Mouse (Mus musculus) layer of hippocampus, adult 2 months (tissue): ENCODE results near the gene Fam118b. TPM values are rescaled to one million over a fixed set of nuclear protein-coding genes. Genes with fewer than 3 reads are reported as not detected.
A peak's percentile ranks its signal among the peaks of the same experiment; 100 is the strongest.

ENCODE experiments used
- DNase-seq, 2 experiments: peaks; one replicate each; pipeline ENCODE4 v3.0.0; 2022; ENCODE audit warnings: low spot score in 2 of 2
- H3K27ac ChIP-seq: fragments of 200-600 bp; 2 replicates; pipeline ENCODE4 v1.8.1; 2022
- H3K4me3 ChIP-seq: fragments of 200-600 bp; 2 replicates; pipeline ENCODE4 v1.8.1; 2022; ENCODE audit warnings: mild to moderate bottlenecking
- CTCF ChIP-seq: fragments of 200-600 bp; conservative IDR thresholded peaks from 2 replicates; pipeline ENCODE4 v1.8.1; 2022; ENCODE audit warnings: antibody characterized with exemption, mild to moderate bottlenecking, moderate library complexity
- total RNA-seq, 2 experiments: library from RNA; stranded (reverse); gene quantifications; 2 replicates each; pipeline ENCODE4 v1.2.3; 2021

Fam118b gene
- total RNA-seq, 2 experiments from 2014 or later, result 27.2 to 35.4 TPM

DNA sequence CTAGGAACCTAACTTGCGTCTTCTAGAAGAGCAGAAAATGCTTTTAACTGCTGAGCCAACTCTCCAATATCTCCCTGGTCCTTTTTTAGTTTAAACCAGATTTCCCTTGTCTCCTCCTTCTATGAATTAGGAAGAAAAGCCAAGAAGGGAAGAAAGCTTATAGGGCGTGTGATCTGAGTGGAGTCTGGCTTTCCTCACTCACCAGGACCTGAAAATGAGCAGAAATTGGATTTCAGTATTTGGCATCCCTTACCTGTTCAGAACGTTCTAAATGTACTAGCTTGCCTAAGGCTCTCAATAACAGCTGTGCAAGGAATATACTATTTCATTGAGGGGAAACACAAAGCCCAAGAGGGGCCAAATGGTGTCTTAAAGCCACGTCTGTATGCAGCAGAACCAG lies 16.7 kb upstream of the Fam118b start:
- no peak overlapping the region for H3K27ac ChIP-seq
- TF ChIP-seq CTCF, result no peak
- H3K4me3 ChIP-seq, result no peak overlapping the region
- DNase-seq, result no peak

DNA sequence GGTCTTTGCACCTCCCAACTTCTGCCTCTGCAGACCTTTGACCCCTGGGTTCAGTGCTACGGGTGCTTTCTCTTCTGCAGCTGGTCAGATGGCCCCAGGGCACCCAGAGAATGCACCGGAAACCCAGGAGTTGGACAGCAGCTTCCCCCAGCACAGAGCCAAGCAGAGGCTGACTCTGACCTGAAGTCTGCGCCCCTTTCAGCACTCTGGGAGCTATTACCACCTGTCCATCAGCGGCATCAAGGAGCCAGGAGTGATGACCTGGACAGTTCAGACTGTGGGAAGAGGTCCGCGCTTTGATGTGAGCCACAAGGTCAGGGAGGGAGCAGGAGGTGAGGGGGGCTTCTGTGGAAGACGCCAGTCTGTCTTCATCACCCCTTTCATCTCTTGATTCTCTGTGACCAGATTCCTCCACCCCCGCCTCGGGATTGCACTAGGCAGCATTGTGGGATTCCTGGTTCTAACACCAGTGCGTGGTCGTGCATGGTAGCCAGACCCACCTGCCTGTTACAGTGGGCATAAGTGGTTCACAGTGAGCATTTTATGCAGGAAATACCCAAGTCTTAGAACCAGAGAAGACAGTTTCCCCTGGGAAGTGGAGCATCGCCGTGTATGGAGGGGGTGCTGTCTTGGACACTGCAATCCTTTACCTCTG lies 15.9 kb upstream of the Fam118b start:
- no peak for DNase-seq
- no peak for TF ChIP-seq CTCF
- Histone ChIP-seq H3K27ac (no peak overlapping the region), H3K4me3 (no peak overlapping the region)

DNA sequence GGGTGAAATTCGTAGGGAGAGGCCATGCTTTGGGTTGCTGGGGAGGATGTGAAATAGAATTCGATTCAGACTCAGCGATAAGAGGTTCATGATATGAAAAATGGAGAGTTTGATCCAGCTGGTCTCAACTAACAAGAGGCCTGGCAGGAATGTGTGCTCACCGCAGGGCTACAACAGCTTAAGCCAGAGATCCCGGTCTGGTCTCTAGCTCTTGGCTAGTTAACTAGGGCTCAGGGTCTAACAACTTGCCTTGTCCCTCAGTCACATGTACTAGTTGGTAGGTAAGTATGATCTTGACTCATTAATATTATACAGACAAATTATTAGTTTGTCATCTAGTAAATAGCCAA lies 15.2 kb upstream of the Fam118b start:
- TF ChIP-seq CTCF, result no peak
- Histone ChIP-seq H3K27ac (no peak overlapping the region), H3K4me3 (no peak overlapping the region)
- no peak for DNase-seq

DNA sequence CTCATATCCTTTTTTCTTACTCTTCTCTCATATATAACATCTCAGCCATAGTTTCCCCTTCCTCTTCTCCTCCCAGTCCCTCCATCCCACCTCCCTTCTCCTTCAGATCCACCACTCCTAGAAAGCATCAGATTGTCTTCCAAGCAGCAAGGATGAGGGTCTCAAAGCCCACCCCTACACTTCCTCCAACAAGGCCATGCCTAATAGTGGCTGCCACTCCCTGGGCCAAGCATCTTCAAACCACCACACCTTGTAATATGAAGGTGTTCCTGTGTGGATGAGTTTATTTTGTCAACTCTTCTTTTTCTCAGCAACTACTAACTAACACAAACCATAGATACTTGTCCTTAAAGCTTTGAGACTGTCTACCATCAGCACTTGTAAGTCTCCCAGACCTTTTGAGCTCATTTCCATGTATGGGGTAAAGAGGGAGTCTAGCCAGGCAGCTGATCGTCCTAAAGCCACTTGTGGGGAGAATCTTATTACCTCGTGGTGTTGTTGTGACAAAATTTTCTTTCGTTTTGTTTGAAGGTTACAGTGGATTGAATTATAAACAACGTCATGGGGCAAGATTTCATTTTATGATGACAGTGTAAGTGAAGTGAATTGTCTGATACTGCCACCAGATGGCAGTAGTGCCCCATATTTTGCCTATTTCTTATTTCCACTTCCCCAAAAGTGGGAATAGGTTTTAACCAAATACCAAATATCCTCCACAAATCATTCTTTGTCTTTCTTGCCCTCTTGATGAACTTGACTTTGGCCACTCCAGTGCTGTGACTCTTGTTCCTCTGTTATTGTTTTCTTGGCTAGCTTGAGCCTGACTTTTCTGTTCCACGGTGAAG lies 14.6 kb upstream of the Fam118b start:
- peak; percentile 56 to 73 for DNase-seq
- Histone ChIP-seq H3K4me3 (no peak overlapping the region), H3K27ac (no peak overlapping the region)
- peak; percentile 96 for TF ChIP-seq CTCF

DNA sequence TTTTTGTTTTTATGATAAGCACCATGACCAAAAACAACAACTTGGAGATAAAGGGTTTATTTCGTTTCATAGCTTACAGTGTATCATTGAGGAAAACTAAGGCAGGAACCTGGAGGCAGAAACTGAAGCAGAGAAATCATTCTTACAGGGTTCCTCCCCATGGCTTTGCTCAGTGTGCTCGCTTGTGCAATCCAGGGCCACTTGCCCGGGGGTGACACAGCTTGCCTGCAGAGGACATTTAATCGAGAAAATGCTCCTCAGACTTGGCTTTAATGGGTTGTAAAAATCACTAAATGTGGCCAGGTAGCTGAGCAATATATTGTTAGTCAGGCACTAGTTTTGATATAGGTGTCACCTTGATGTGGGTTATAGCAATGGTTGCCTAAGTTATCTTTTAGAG lies 10.8 kb upstream of the Fam118b start:
- no peak overlapping the region for H3K4me3 ChIP-seq
- DNase-seq, result no peak
- H3K27ac ChIP-seq, result no peak overlapping the region
- TF ChIP-seq CTCF, result no peak

DNA sequence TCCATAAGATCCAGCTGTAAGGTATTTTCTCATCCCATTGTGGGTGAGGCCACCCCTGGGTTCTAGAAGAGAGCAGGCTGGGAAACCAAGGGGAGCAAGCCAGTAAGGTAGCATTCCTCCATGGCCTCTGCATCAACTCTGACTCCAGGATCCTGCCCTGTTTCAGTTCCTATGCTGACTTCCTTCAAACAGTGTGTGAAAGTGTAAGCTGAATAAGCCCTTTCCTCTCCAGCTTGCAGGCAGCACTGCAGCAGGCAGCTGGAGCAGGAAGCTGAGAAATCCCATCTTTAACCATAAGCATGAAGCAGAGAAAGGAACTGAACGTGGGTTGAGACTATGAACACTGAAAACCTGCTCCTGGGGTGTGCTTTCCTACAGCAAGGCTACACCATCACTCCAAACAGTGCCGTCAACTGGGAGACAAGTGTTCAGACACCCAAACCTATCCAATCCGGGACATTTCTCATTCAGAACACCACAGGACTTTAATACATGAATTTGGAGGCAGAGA lies 10.3 kb upstream of the Fam118b start:
- TF ChIP-seq CTCF, result no peak
- 0 out of 2 replicates have a peak overlapping the region, but pooled peaks have one; percentile 0 for H3K27ac ChIP-seq
- DNase-seq, result no peak
- no peak overlapping the region for H3K4me3 ChIP-seq

DNA sequence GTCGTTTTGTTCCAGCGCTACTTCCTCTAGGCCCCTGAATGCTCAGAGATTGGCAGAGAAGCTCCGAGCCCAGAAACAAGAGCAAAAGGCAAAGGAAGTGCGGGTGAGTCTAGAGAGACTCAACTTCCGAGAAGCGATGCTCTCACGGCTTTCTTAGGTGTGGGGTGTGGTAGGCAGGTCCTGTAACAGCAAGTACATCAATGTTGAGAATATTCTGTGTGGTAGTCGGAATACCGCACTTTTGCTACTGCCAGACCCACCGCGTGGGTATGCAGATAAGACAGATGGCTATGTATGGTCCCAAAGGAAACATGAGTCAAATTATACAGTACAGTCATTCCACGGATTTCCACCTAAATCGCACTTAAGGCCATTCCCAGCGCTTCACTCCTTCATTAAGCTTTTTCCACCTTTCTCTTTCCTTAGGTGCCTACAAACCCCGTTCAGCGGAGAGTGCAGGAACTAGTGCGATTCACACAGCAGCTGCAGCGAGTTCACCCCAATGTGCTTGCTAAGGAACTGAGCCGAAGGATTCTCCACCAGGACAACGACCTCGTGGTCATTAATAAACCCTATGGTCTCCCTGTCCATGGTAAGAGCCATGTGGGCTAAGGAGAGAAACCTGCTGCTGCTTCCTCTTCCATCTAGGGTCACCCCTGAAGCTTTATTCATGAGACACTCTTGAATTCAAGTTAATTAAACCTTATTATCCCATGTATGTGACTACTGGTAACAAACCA lies 541 bp upstream of the Fam118b start:
- TF ChIP-seq CTCF, result no peak
- Histone ChIP-seq H3K27ac (peak overlapping the region; percentile 89), H3K4me3 (peak overlapping the region; percentile 92)
- no peak for DNase-seq

DNA sequence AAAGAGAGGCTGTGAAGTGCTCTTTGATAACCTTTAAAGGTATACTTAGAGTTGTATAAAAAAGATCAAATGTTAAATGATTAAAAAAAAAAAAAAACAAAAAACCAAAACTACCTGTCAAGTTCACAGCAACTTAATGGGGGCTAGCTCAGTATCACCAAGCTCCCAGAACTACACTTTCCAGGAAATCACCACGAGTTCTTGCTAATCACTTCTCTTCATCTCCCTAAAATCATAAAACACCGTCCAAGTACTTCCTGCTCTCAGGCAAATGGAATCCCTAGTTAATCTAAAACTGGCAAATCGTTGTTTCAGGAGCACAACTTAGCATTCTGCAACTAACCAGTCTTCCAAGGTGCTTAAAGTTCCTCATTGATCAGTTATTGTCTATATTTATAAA lies 3.1 kb downstream of the Fam118b start:
- Histone ChIP-seq H3K4me3 (no peak overlapping the region), H3K27ac (no peak overlapping the region)
- DNase-seq, result no peak
- no peak for TF ChIP-seq CTCF

DNA sequence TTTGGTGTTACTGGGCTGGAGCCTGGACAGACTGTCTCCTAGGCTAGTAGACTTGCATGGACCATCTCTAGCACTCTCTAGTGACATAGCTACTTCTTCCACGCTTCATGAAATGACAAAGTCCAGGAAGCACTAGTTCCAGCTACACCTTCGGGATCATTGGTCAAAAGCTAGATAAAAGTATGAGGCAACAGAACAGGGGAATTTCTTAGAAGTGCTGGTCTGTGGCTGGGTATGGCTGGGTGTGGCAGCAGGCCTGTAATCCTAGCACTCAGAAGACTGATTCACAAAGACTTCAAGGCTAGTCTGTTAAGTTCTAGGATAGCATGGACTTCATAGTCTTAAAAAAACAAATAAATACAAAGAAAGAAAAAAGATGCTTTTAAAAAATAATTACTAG lies 4.2 kb downstream of the Fam118b start:
- no peak for TF ChIP-seq CTCF
- DNase-seq, result no peak
- Histone ChIP-seq H3K4me3 (no peak overlapping the region), H3K27ac (no peak overlapping the region)

DNA sequence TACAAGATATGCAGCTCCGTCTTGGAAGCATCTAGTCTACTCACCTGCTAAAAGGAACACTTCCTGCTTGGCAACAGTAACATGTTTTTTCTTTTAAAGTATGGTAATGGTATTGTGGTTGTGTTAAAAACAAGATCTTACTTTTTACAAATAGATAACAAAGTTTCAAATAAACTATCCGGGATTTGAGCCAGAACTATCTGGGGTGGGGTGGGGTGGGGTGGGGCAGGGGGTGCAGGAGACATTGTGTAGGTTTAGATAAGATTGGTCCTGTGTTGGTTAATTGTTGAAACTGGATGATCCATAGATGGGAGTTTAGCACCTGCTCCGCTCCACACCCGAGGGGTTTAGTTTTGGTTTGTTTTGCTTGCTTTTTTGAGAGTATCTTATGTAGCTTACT lies 5.2 kb downstream of the Fam118b start:
- no peak for DNase-seq
- no peak for TF ChIP-seq CTCF
- Histone ChIP-seq H3K4me3 (no peak overlapping the region), H3K27ac (no peak overlapping the region)

DNA sequence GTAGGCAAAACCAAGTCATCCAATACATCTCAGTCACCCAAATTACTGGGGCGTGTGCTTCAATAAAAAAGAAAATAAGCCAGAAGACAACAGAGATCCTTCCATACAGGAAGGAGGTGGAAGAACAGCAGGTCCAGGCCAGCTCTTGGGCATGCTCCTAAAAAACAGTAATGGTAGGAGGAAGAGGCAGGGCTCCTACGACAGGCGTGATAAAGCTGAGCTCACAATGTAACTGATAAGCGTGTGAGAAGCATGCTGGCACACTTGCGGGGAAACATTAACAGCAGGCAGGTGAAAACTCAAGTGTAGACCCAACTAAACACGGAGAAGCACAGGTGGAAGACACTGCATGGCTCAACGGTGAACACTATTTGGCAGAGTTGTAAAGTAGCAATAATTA lies 10.2 kb downstream of the Fam118b start:
- no peak for DNase-seq
- no peak for TF ChIP-seq CTCF

DNA sequence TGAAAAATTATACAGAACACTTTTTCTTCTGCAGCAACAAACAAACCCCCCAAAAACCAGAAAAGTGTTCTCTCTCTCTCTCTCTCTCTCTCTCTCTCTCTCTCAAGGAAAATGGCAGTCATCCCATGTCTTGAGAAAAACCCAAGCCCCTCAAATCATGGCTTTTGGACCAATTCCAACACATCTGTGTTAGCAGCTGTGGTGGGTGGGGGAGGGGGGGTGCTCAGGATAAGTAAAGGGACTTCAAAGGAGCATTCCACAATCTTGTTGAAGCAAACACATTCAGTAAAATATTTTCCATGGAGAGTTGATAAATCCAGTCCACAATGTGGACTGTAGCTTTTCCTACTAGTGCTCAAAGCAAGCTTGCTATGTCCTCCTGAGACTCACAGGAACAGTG lies 18.1 kb downstream of the Fam118b start:
- no peak overlapping the region for H3K27ac ChIP-seq
- TF ChIP-seq CTCF, result no peak
- DNase-seq, result no peak

More for the DNA sequence above, 10.2 kb downstream of the Fam118b start:
- H3K4me3 ChIP-seq, result no peak overlapping the region
- H3K27ac ChIP-seq, result no peak overlapping the region

DNA sequence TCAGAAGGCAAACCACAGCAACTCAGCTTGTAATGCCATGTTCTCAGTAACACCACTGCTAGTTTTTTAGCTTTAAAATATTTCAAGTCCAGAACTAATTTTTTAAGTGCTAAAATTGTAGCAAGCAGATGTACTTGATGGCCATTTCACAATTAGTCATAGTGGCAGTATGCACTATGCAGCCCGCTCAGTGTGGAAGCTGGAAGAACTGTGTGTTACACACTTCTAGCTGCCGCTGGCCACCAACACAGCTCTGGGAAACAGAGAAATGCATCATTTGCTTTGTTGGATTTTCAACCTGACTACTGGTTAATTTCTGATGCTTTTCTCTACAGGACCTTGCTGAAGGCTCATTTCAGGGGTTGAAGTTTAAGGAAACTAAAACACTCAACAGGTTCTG lies 20.2 kb downstream of the Fam118b start:
- H3K4me3 ChIP-seq, result no peak overlapping the region
- no peak for TF ChIP-seq CTCF

More for the DNA sequence above, 18.1 kb downstream of the Fam118b start:
- no peak overlapping the region for H3K4me3 ChIP-seq

More for the DNA sequence above, 20.2 kb downstream of the Fam118b start:
- no peak overlapping the region for H3K27ac ChIP-seq
- no peak for DNase-seq
